Mouse (Mus musculus) liver, embryonic 11.5 days (tissue): ENCODE data around the gene Tnfrsf17. TPM values are rescaled to one million over a fixed set of nuclear protein-coding genes. Genes with fewer than 3 reads are reported as not detected.
"Not testable (repeated sequence)": the region's sequence is repeated elsewhere in the genome, so short reads cannot be mapped to it uniquely, and the experiment has no call there.

Experiments used
- ATAC-seq: fragments of 200-750 bp; cut with Nextera tagmentation; replicated peaks from 2 replicates; pipeline ENCODE4 v1.8.0; 2017; ENCODE audit warnings: moderate number of reproducible peaks, mild to moderate bottlenecking, moderate TSS enrichment, moderate library complexity; ENCODE audit not compliant: low FRiP score
- DNase-seq: peaks from one replicate; pipeline ENCODE4 v3.0.0-alpha.2; 2017; ENCODE audit warnings: low spot score
- H3K27ac ChIP-seq: fragments of 300-500 bp; sonication (generic); 2 replicates; pipeline ENCODE4 v1.5.1; 2014; ENCODE audit warnings: mild to moderate bottlenecking, low read depth, low read length, control low read depth
- H3K27me3 ChIP-seq: fragments of 300-500 bp; sonication (generic); replicated peaks from 2 replicates; pipeline ENCODE4 v1.6.1; 2014; ENCODE audit warnings: low read length, mixed read lengths; ENCODE audit not compliant: control insufficient read depth, insufficient read depth
- H3K36me3 ChIP-seq: fragments of 300-500 bp; sonication (generic); 2 replicates; pipeline ENCODE4 v1.6.1; 2014; ENCODE audit warnings: mild to moderate bottlenecking, low read length, moderate library complexity, mixed read lengths; ENCODE audit not compliant: control insufficient read depth, insufficient read depth
- H3K4me1 ChIP-seq: fragments of 300-500 bp; sonication (generic); replicated peaks from 2 replicates; pipeline ENCODE4 v1.6.1; 2014; ENCODE audit warnings: low read length, mixed read lengths; ENCODE audit not compliant: control insufficient read depth, insufficient read depth
- H3K4me2 ChIP-seq: fragments of 300-500 bp; sonication (generic); 2 replicates; pipeline ENCODE4 v1.6.1; 2014; ENCODE audit warnings: mild to moderate bottlenecking, control low read depth, moderate library complexity
- H3K4me3 ChIP-seq: fragments of 300-500 bp; sonication (generic); 2 replicates; pipeline ENCODE4 v1.5.1; 2014; ENCODE audit warnings: low read depth, low read length, control low read depth
- H3K9ac ChIP-seq: fragments of 300-500 bp; sonication (generic); 2 replicates; pipeline ENCODE4 v1.6.1; 2014; ENCODE audit warnings: low read depth, low read length, control low read depth
- H3K9me3 ChIP-seq: fragments of 300-500 bp; sonication (generic); 2 replicates; pipeline ENCODE4 v1.6.1; 2016; ENCODE audit warnings: low read length, inconsistent platforms, mixed read lengths; ENCODE audit not compliant: control insufficient read depth
- WGBS: fragments of 180-500 bp; shearing (Covaris S2); extraction: QIAGEN DNeasy Blood & Tissue Kit; methylation state at CpG from one replicate; pipeline ENCODE4 v1.1.7; 2014; 5-methylcytosine and 5-hydroxymethylcytosine counted together
- polyA plus RNA-seq: library from polyadenylated mRNA; unstranded; fragments of >200 nt; fragmentation: Nextera tagmentation; extraction: Ambion mirVana; gene quantifications from 2 replicates; pipeline ENCODE4 v1.2.1, GENCODE M21; 2014

The Tnfrsf17 gene
- polyA plus RNA-seq, 1 experiment from 2014 or later = not detected

GRCm38 (mm10) chr16:11285949-11286348, 27.7 kb upstream of the Tnfrsf17 start:
- H3K36me3 ChIP-seq = no peaks in the 10 kb centered on the region
- ATAC-seq = no peak
- H3K4me1 ChIP-seq = no peaks in the 10 kb centered on the region
- H3K4me3 ChIP-seq = no peak overlapping the region
- peaks cover 8% of the 10 kb centered on the region; the same call in 1 of the 2 replicates for H3K9me3 ChIP-seq
- no peak overlapping the region for H3K9ac ChIP-seq
- no peak overlapping the region for H3K4me2 ChIP-seq
- H3K27ac ChIP-seq = no peak overlapping the region
- H3K27me3 ChIP-seq = no peaks in the 10 kb centered on the region
- WGBS = 75% methylated on average over 2 of the region's 2 CpGs
- no peak for DNase-seq

GRCm38 (mm10) chr16:11288873-11289272, 24.7 kb upstream of the Tnfrsf17 start:
- H3K27me3 ChIP-seq, H3K4me1 ChIP-seq, ATAC-seq, H3K9ac ChIP-seq, H3K4me2 ChIP-seq, DNase-seq, H3K27ac ChIP-seq, H3K4me3 ChIP-seq, H3K36me3 ChIP-seq, H3K9me3 ChIP-seq: not testable (repeated sequence)
- 90% methylated on average over 7 of the region's 8 CpGs for WGBS

GRCm38 (mm10) chr16:11295583-11295982, 18.0 kb upstream of the Tnfrsf17 start:
- not testable (repeated sequence) for H3K4me2 ChIP-seq, ATAC-seq, H3K4me1 ChIP-seq, DNase-seq, H3K9me3 ChIP-seq, H3K36me3 ChIP-seq, H3K4me3 ChIP-seq, H3K27ac ChIP-seq, H3K27me3 ChIP-seq, H3K9ac ChIP-seq
- 81% methylated on average over 4 of the region's 4 CpGs for WGBS

GRCm38 (mm10) chr16:11297700-11298099, 15.9 kb upstream of the Tnfrsf17 start:
- not testable (repeated sequence) for H3K4me3 ChIP-seq, H3K4me2 ChIP-seq, H3K4me1 ChIP-seq, H3K27me3 ChIP-seq, H3K9me3 ChIP-seq, H3K27ac ChIP-seq, H3K36me3 ChIP-seq, H3K9ac ChIP-seq, DNase-seq, ATAC-seq
- 75% methylated on average over 1 of the region's 1 CpGs for WGBS

- no peaks in the 10 kb centered on the region for H3K4me1 ChIP-seq
- no peak overlapping the region for H3K4me2 ChIP-seq
- no peak overlapping the region for H3K27ac ChIP-seq
- no peak overlapping the region for H3K9ac ChIP-seq
- H3K27me3 ChIP-seq = no peaks in the 10 kb centered on the region
- no peaks in the 10 kb centered on the region for H3K9me3 ChIP-seq
- DNase-seq (no peak), ATAC-seq (no peak)
- H3K4me3 ChIP-seq = no peak overlapping the region
- H3K36me3 ChIP-seq = no peaks in the 10 kb centered on the region
Observed at GRCm38 (mm10) chr16:11303741-11304140, 9.9 kb upstream of the Tnfrsf17 start.

GRCm38 (mm10) chr16:11305531-11305930, 8.1 kb upstream of the Tnfrsf17 start:
- Histone ChIP-seq H3K4me2 (no peak overlapping the region), H3K9me3 (no peaks in the 10 kb centered on the region), H3K27me3 (no peaks in the 10 kb centered on the region), H3K9ac (no peak overlapping the region), H3K4me3 (no peak overlapping the region), H3K27ac (no peak overlapping the region), H3K36me3 (no peaks in the 10 kb centered on the region), H3K4me1 (no peaks in the 10 kb centered on the region)
- 75% methylated on average over 2 of the region's 2 CpGs for WGBS
- DNase-seq (no peak), ATAC-seq (no peak)

- Histone ChIP-seq H3K27ac (no peak overlapping the region), H3K9me3 (no peaks in the 10 kb centered on the region), H3K27me3 (no peaks in the 10 kb centered on the region), H3K4me1 (no peaks in the 10 kb centered on the region), H3K9ac (no peak overlapping the region), H3K4me3 (no peak overlapping the region), H3K4me2 (no peak overlapping the region), H3K36me3 (no peaks in the 10 kb centered on the region)
- WGBS = 70% methylated on average over 5 of the region's 5 CpGs
- DNase-seq = no peak
- ATAC-seq = no peak
Observed at GRCm38 (mm10) chr16:11315786-11316320, 2.2 kb downstream of the Tnfrsf17 start.

GRCm38 (mm10) chr16:11316748-11317147, 3.1 kb downstream of the Tnfrsf17 start:
- Histone ChIP-seq H3K4me2 (no peak overlapping the region), H3K27me3 (no peaks in the 10 kb centered on the region), H3K27ac (no peak overlapping the region), H3K9ac (no peak overlapping the region), H3K36me3 (no peaks in the 10 kb centered on the region), H3K9me3 (no peaks in the 10 kb centered on the region), H3K4me1 (no peaks in the 10 kb centered on the region), H3K4me3 (no peak overlapping the region)
- no peak for ATAC-seq
- 71% methylated on average over 5 of the region's 5 CpGs for WGBS
- DNase-seq = no peak

- 49% methylated on average over 6 of the region's 6 CpGs for WGBS
- H3K4me2 ChIP-seq = no peak overlapping the region
- ATAC-seq (no peak), DNase-seq (no peak)
- no peaks in the 10 kb centered on the region for H3K4me1 ChIP-seq
- no peaks in the 10 kb centered on the region for H3K36me3 ChIP-seq
- no peak overlapping the region for H3K9ac ChIP-seq
- no peak overlapping the region for H3K27ac ChIP-seq
- H3K9me3 ChIP-seq = no peaks in the 10 kb centered on the region
- H3K27me3 ChIP-seq = no peaks in the 10 kb centered on the region
- no peak overlapping the region for H3K4me3 ChIP-seq
Observed at GRCm38 (mm10) chr16:11317324-11317723, 3.7 kb downstream of the Tnfrsf17 start.
